Mouse (Mus musculus): Measurements from ENCODE around the gene Timm8a2. TPM values are rescaled to one million over a fixed set of nuclear protein-coding genes. Genes with fewer than 3 reads are reported as not detected.

The Timm8a2 gene
- total RNA-seq, 2 experiments from 2014 or later = not detected

GRCm38 (mm10) chr14:122069948-122070347 is 35.5 kb downstream of the Timm8a2 start:
- DNase-seq = no peak

GRCm38 (mm10) chr14:122073422-122073821 is 38.9 kb downstream of the Timm8a2 start:
- intact Hi-C loops (cut with DNase I) = no loop called here
- Histone ChIP-seq H3K27ac (peak overlapping the region; percentile 78), H3K4me3 (no peak overlapping the region)
- DNase-seq = no peak
- no peak for TF ChIP-seq CTCF (IDR thresholded peaks at IDR 0.05)

More at GRCm38 (mm10) chr14:122069948-122070347, 35.5 kb downstream of the Timm8a2 start:
- no peak overlapping the region for H3K27ac ChIP-seq
- no peak for TF ChIP-seq CTCF (IDR thresholded peaks at IDR 0.05)
- no peak overlapping the region for H3K4me3 ChIP-seq
- intact Hi-C loops (cut with DNase I) = no loop called here

- intact Hi-C loops (cut with DNase I) = no loop called here
- peak overlapping the region; percentile 78 for H3K27ac ChIP-seq
- peak overlapping the region; percentile 45; the same call in 1 of the 2 replicates for H3K4me3 ChIP-seq
- TF ChIP-seq CTCF (IDR thresholded peaks at IDR 0.05) = no peak
- peak; percentile 40 for DNase-seq
Measured at GRCm38 (mm10) chr14:122074360-122074759, 39.9 kb downstream of the Timm8a2 start.

- DNase-seq = peak; percentile 66
- peak overlapping the region; percentile 78 for H3K27ac ChIP-seq
Measured at GRCm38 (mm10) chr14:122075485-122076200, 41.2 kb downstream of the Timm8a2 start.

GRCm38 (mm10) chr14:122077017-122077416 is 42.5 kb downstream of the Timm8a2 start:
- TF ChIP-seq CTCF (IDR thresholded peaks at IDR 0.05) = no peak
- H3K27ac ChIP-seq = no peak overlapping the region
- no peak overlapping the region for H3K4me3 ChIP-seq
- intact Hi-C loops (cut with DNase I) = loop anchor here (5.0 kb wide), 1 partner anchor 35 kb away; no protein-coding TSS in a partner anchor
- DNase-seq = no peak

More at GRCm38 (mm10) chr14:122075485-122076200, 41.2 kb downstream of the Timm8a2 start:
- TF ChIP-seq CTCF (IDR thresholded peaks at IDR 0.05) = no peak
- peak overlapping the region; percentile 21; the same call in 1 of the 2 replicates for H3K4me3 ChIP-seq
- intact Hi-C loops (cut with DNase I) = loop anchor here (5.0 kb wide), 1 partner anchor 37 kb away; no protein-coding TSS in a partner anchor

GRCm38 (mm10) chr14:122079428-122079827 is 45.0 kb downstream of the Timm8a2 start:
- Histone ChIP-seq H3K27ac (no peak overlapping the region), H3K4me3 (no peak overlapping the region)
- peak; percentile 63 for DNase-seq
- intact Hi-C loops (cut with DNase I) = loop anchor here (5.0 kb wide), 1 partner anchor 33 kb away; no protein-coding TSS in a partner anchor
- peak; percentile 66 for TF ChIP-seq CTCF (IDR thresholded peaks at IDR 0.05)

- intact Hi-C loops (cut with DNase I) = loop anchor here (5.0 kb wide), 1 partner anchor 32 kb away; no protein-coding TSS in a partner anchor
- TF ChIP-seq CTCF (IDR thresholded peaks at IDR 0.05) = no peak
- DNase-seq = no peak
- no peak overlapping the region for H3K4me3 ChIP-seq
- H3K27ac ChIP-seq = no peak overlapping the region
Measured at GRCm38 (mm10) chr14:122079921-122080320, 45.4 kb downstream of the Timm8a2 start.

- Histone ChIP-seq H3K27ac (no peak overlapping the region), H3K4me3 (no peak overlapping the region)
- intact Hi-C loops (cut with DNase I) = no loop called here
- TF ChIP-seq CTCF (IDR thresholded peaks at IDR 0.05) = no peak
- no peak for DNase-seq
Measured at GRCm38 (mm10) chr14:122081308-122081707, 46.8 kb downstream of the Timm8a2 start.

- no peak for TF ChIP-seq CTCF (IDR thresholded peaks at IDR 0.05)
- DNase-seq = no peak
- intact Hi-C loops (cut with DNase I) = no loop called here
- no peak overlapping the region for H3K27ac ChIP-seq
- no peak overlapping the region for H3K4me3 ChIP-seq
Measured at GRCm38 (mm10) chr14:122083499-122083898, 49.0 kb downstream of the Timm8a2 start.

GRCm38 (mm10) chr14:122087956-122088355 is 53.5 kb downstream of the Timm8a2 start:
- TF ChIP-seq CTCF (IDR thresholded peaks at IDR 0.05) = no peak
- DNase-seq = no peak

More at GRCm38 (mm10) chr14:122087956-122088355, 53.5 kb downstream of the Timm8a2 start:
- intact Hi-C loops (cut with DNase I) = no loop called here
- Histone ChIP-seq H3K4me3 (no peak overlapping the region), H3K27ac (no peak overlapping the region)

Other genes with a start within 250 kb of the Timm8a2 start
- gene Dock9, start 236.8 kb upstream of the Timm8a2 start, total RNA-seq (2021) = 10 to 100 TPM; 15.3 to 21.4 TPM
- 10 to 100 TPM; 31.5 to 35.8 TPM for gene Ubac2, start 156.1 kb upstream of the Timm8a2 start, total RNA-seq (2021)
- gene Gpr18, start 118.9 kb upstream of the Timm8a2 start, total RNA-seq (2021) = not detected
- gene Gpr183, start 69.5 kb upstream of the Timm8a2 start, total RNA-seq (2021) = under 1 TPM; 0.17 to 0.41 TPM
- 10 to 100 TPM; 66.1 to 71.7 TPM for gene Tm9sf2, start 72.4 kb downstream of the Timm8a2 start, total RNA-seq (2021)
- gene Clybl, start 147.0 kb downstream of the Timm8a2 start, total RNA-seq (2021) = 10 to 100 TPM; 52.3 to 68.4 TPM

Measured in gastrocnemius, adult 2 months (tissue).